Mouse (Mus musculus) C2C12 (cell line): ENCODE measurements at regions not wholly inside any gene's neighbourhood (a gene's known extent, or its start where the extent isn't known, plus 50 kb on each side); places are given as distances from the start of the nearest gene placed in this dataset.

ENCODE experiments used
- CEBPB ChIP-seq: IDR thresholded peaks from one replicate; pipeline ENCODE4 v1.6.1; 2011; ENCODE audit warnings: low read depth, mild to moderate bottlenecking, control low read depth, moderate library complexity
- CTCF ChIP-seq: IDR thresholded peaks from one replicate; pipeline ENCODE4 v1.5.1; 2011; ENCODE audit not compliant: control insufficient read depth, insufficient read depth, insufficient read length
- FOSL1 ChIP-seq: IDR thresholded peaks from one replicate; pipeline ENCODE4 v1.8.0; 2011; ENCODE audit warnings: mild to moderate bottlenecking, low read length; ENCODE audit not compliant: poor library complexity, insufficient read depth, severe bottlenecking
- MAX ChIP-seq: IDR thresholded peaks from one replicate; pipeline ENCODE4 v1.6.1; 2011; ENCODE audit warnings: mild to moderate bottlenecking, control low read depth
- MYOD1 ChIP-seq: IDR thresholded peaks from one replicate; pipeline ENCODE4 v1.6.1; 2011; ENCODE audit warnings: low read depth; ENCODE audit not compliant: control insufficient read depth, insufficient read length
- USF1 ChIP-seq: IDR thresholded peaks from one replicate; pipeline ENCODE4 v1.6.1; 2011; ENCODE audit warnings: low read depth, mild to moderate bottlenecking, control low read depth, moderate library complexity

DNA sequence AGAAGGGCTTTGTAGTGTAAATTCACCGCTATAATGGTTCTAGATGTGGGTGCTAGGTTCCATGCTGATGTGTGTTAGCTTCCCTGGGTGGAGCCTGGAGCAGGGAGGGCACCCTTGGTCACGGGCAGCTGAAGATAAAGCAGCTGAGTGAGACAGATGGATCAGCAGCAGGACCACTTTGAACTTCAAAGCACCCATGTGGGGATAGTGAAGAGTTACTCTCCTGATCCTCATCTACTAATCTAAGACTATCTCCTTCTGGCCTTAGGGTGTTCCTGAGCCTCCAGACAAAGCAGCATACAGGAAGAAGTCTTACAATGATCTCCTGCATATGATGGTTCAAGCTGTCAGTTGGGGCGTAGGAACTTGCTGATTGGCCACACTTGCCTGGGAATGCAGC lies 107.1 kb upstream of the Lifr start:
- TF ChIP-seq CTCF (no peak), USF1 (no peak), CEBPB (no peak), FOSL1 (no peak), MYOD1 (no peak), MAX (no peak)
